Mouse (Mus musculus) liver, embryonic 11.5 days (tissue): ENCODE results near the gene Slc39a10. TPM values are rescaled to one million over a fixed set of nuclear protein-coding genes. Genes with fewer than 3 reads are reported as not detected.
"Not testable (repeated sequence)": the region's sequence is repeated elsewhere in the genome, so short reads cannot be mapped to it uniquely, and the experiment has no call there.

ENCODE experiments used
- ATAC-seq: fragments of 200-750 bp; cut with Nextera tagmentation; replicated peaks from 2 replicates; pipeline ENCODE4 v1.8.0; 2017; ENCODE audit warnings: moderate number of reproducible peaks, mild to moderate bottlenecking, moderate TSS enrichment, moderate library complexity; ENCODE audit not compliant: low FRiP score
- DNase-seq: peaks from one replicate; pipeline ENCODE4 v3.0.0-alpha.2; 2017; ENCODE audit warnings: low spot score
- H3K27ac ChIP-seq: fragments of 300-500 bp; sonication (generic); 2 replicates; pipeline ENCODE4 v1.5.1; 2014; ENCODE audit warnings: mild to moderate bottlenecking, low read depth, low read length, control low read depth
- H3K27me3 ChIP-seq: fragments of 300-500 bp; sonication (generic); replicated peaks from 2 replicates; pipeline ENCODE4 v1.6.1; 2014; ENCODE audit warnings: low read length, mixed read lengths; ENCODE audit not compliant: control insufficient read depth, insufficient read depth
- H3K36me3 ChIP-seq: fragments of 300-500 bp; sonication (generic); 2 replicates; pipeline ENCODE4 v1.6.1; 2014; ENCODE audit warnings: mild to moderate bottlenecking, low read length, moderate library complexity, mixed read lengths; ENCODE audit not compliant: control insufficient read depth, insufficient read depth
- H3K4me1 ChIP-seq: fragments of 300-500 bp; sonication (generic); replicated peaks from 2 replicates; pipeline ENCODE4 v1.6.1; 2014; ENCODE audit warnings: low read length, mixed read lengths; ENCODE audit not compliant: control insufficient read depth, insufficient read depth
- H3K4me2 ChIP-seq: fragments of 300-500 bp; sonication (generic); 2 replicates; pipeline ENCODE4 v1.6.1; 2014; ENCODE audit warnings: mild to moderate bottlenecking, control low read depth, moderate library complexity
- H3K4me3 ChIP-seq: fragments of 300-500 bp; sonication (generic); 2 replicates; pipeline ENCODE4 v1.5.1; 2014; ENCODE audit warnings: low read depth, low read length, control low read depth
- H3K9ac ChIP-seq: fragments of 300-500 bp; sonication (generic); 2 replicates; pipeline ENCODE4 v1.6.1; 2014; ENCODE audit warnings: low read depth, low read length, control low read depth
- H3K9me3 ChIP-seq: fragments of 300-500 bp; sonication (generic); 2 replicates; pipeline ENCODE4 v1.6.1; 2016; ENCODE audit warnings: low read length, inconsistent platforms, mixed read lengths; ENCODE audit not compliant: control insufficient read depth
- WGBS: fragments of 180-500 bp; shearing (Covaris S2); extraction: QIAGEN DNeasy Blood & Tissue Kit; methylation state at CpG from one replicate; pipeline ENCODE4 v1.1.7; 2014; 5-methylcytosine and 5-hydroxymethylcytosine counted together
- polyA plus RNA-seq: library from polyadenylated mRNA; unstranded; fragments of >200 nt; fragmentation: Nextera tagmentation; extraction: Ambion mirVana; gene quantifications from 2 replicates; pipeline ENCODE4 v1.2.1, GENCODE M21; 2014

Slc39a10 gene
- polyA plus RNA-seq, 1 experiment from 2014 or later: 21.9 TPM

GRCm38 (mm10) chr1:46844281-46844680, 48.4 kb downstream of the Slc39a10 start:
- H3K27me3 ChIP-seq: no peaks in the 10 kb centered on the region
- no peak overlapping the region for H3K4me3 ChIP-seq
- H3K27ac ChIP-seq: no peak overlapping the region
- no peak overlapping the region for H3K9ac ChIP-seq
- H3K9me3 ChIP-seq: no peaks in the 10 kb centered on the region
- H3K4me2 ChIP-seq: no peak overlapping the region
- H3K4me1 ChIP-seq: no peaks in the 10 kb centered on the region
- H3K36me3 ChIP-seq: no peaks in the 10 kb centered on the region
- ATAC-seq (no peak), DNase-seq (no peak)
- WGBS: 87% methylated on average over 2 of the region's 2 CpGs

DNA sequence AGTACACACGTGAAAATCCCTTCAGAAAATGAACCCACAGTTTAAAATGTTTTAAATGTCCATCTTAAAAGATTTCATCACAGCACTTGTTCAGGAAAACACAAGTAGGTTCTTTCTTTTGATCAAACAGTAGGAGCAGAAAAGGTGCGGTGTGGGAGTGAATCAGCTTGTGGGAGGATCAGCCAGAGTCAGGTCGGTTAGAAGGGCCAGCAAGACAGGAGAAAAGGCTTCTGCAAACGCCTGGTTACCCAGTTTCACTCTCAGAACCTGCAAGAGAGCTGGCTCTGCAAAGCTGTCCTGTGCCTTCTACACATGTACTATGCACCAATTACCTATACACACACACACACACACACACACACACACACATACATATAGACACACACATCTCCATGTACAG, 49.2 kb downstream of the Slc39a10 start:
- ATAC-seq: no peak
- no peaks in the 10 kb centered on the region for H3K27me3 ChIP-seq

GRCm38 (mm10) chr1:46831927-46832326, 60.7 kb downstream of the Slc39a10 start:
- Histone ChIP-seq H3K4me2 (no peak overlapping the region), H3K4me1 (no peaks in the 10 kb centered on the region), H3K27ac (no peak overlapping the region), H3K36me3 (peaks cover 7% of the 10 kb centered on the region; the same call in 1 of the 2 replicates), H3K27me3 (no peaks in the 10 kb centered on the region), H3K9ac (no peak overlapping the region), H3K4me3 (no peak overlapping the region), H3K9me3 (no peaks in the 10 kb centered on the region)
- DNase-seq (no peak), ATAC-seq (no peak)
- WGBS: 75% methylated on average over 5 of the region's 5 CpGs

More for the DNA sequence above, 49.2 kb downstream of the Slc39a10 start:
- Histone ChIP-seq H3K4me3 (no peak overlapping the region), H3K4me2 (no peak overlapping the region), H3K9me3 (no peaks in the 10 kb centered on the region), H3K27ac (no peak overlapping the region), H3K9ac (no peak overlapping the region), H3K36me3 (no peaks in the 10 kb centered on the region), H3K4me1 (no peaks in the 10 kb centered on the region)
- WGBS: 62% methylated on average over 4 of the region's 4 CpGs
- DNase-seq: no peak

DNA sequence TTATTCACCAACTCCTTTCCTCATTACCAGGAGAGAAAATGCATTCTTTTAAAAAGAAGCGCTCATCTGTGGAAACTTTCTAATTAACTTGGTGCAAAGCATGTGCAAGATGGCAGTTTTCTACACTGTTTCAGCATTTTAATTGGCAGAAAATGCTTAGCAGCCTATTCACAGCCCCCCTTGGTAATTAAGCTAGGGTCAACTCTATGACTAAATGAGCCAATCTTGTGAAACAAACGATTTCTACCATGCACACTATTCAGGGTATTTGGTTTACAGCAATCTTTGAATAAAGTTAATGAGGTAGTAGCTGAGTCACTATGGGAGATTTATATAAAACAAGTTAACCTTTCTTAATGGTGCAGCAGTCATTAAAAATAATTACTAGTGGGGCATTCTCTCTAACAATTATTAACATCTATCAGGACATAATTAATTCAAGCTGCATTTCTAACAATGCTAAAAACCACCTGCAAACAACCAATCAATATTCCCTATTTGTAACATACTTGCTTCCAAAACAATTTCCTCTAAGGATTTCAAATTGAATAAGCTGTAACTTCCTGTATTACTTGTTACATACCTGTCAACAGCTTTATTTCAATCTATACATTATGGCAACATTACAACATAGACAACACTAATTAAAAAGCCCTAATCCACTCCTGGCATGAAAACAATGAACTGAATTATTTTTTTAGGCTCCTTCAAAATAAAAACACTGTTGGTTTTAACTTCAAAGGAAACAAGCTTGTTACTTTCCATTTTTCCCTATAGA, 62.4 kb downstream of the Slc39a10 start:
- 86% methylated on average over 2 of the region's 2 CpGs for WGBS
- Histone ChIP-seq H3K4me3 (no peak overlapping the region), H3K27ac (no peak overlapping the region), H3K27me3 (no peaks in the 10 kb centered on the region), H3K9ac (no peak overlapping the region), H3K4me1 (no peaks in the 10 kb centered on the region), H3K36me3 (peaks cover 6% of the 10 kb centered on the region; the same call in 1 of the 2 replicates), H3K9me3 (no peaks in the 10 kb centered on the region), H3K4me2 (no peak overlapping the region)
- DNase-seq: no peak
- no peak for ATAC-seq

DNA sequence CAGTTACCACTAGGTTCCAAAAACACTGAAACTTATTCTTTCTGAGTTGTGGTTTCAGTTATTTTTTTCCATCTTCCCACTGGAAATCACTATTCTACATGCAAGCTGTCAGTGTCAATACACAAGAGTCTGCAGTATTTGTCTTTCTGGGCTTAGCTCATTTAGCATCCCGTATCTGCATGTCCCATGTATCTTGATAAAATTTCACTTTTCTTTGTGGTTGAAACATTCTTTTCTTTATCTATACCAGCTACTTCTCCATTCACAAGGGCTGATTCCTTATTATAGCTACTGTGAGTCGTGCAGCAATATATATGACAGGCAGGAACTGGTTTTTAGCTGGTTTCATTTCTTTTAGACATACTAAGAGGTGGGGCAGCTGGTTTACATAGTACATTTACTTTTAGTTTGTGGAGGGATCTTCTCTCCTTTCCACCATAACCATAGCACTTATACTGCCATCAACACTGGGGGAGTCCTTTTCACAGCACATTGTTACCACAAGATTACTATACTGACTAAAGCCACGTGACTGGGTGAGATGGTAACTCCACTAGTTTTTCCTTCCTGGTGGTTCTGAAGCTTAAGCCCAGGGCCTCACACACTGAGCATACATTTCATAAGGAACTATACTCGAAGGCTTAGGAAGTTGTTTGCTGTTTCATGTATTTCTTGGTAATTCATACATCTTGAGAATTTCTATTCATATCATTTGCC, 70.2 kb downstream of the Slc39a10 start:
- H3K4me3 ChIP-seq: no peak overlapping the region
- H3K4me1 ChIP-seq: no peaks in the 10 kb centered on the region
- DNase-seq: no peak
- H3K9ac ChIP-seq: no peak overlapping the region
- no peak for ATAC-seq
- WGBS: 78% methylated on average over 4 of the region's 4 CpGs
- no peak overlapping the region for H3K27ac ChIP-seq
- no peaks in the 10 kb centered on the region for H3K27me3 ChIP-seq
- no peak overlapping the region for H3K4me2 ChIP-seq
- H3K36me3 ChIP-seq: peaks cover 4% of the 10 kb centered on the region; the same call in 1 of the 2 replicates
- no peaks in the 10 kb centered on the region for H3K9me3 ChIP-seq

- H3K4me1 ChIP-seq: no peaks in the 10 kb centered on the region
- 92% methylated on average over 5 of the region's 5 CpGs for WGBS
- no peaks in the 10 kb centered on the region for H3K27me3 ChIP-seq
- no peak for ATAC-seq
- no peak for DNase-seq
- no peak overlapping the region for H3K9ac ChIP-seq
- H3K27ac ChIP-seq: no peak overlapping the region
- H3K36me3 ChIP-seq: peaks cover 2% of the 10 kb centered on the region; the same call in 1 of the 2 replicates
- H3K9me3 ChIP-seq: no peaks in the 10 kb centered on the region
- H3K4me2 ChIP-seq: no peak overlapping the region
- no peak overlapping the region for H3K4me3 ChIP-seq
Measured at GRCm38 (mm10) chr1:46817934-46818333, 74.7 kb downstream of the Slc39a10 start.

- H3K9me3 ChIP-seq, DNase-seq, H3K4me3 ChIP-seq, H3K4me1 ChIP-seq, H3K36me3 ChIP-seq, H3K9ac ChIP-seq, H3K27me3 ChIP-seq, H3K27ac ChIP-seq, H3K4me2 ChIP-seq, ATAC-seq: not testable (repeated sequence)
- 94% methylated on average over 4 of the region's 4 CpGs for WGBS
Measured at GRCm38 (mm10) chr1:46808630-46809029, 84.0 kb downstream of the Slc39a10 start.

DNA sequence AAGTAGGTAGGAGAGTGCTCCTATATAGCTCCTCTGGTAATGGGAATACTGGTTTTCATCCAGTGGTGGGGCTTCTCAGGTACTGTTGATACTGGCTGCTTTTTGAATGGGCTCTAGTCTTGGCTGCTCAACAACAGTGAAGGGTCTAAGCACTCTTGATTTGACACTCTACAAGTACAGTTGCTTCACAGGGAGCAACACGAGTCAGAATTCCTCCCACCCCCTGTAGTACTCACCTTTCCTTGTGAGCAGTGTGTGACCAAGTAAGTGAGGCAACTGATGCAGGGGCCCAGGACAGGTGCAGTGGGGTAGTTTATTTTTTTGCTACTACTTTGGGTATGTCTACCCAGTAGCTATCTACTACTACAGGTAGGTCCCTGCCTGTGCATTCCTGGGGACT, 87.6 kb downstream of the Slc39a10 start:
- Histone ChIP-seq H3K9me3 (no peaks in the 10 kb centered on the region), H3K4me2 (no peak overlapping the region), H3K27ac (no peak overlapping the region), H3K9ac (no peak overlapping the region), H3K27me3 (no peaks in the 10 kb centered on the region), H3K4me1 (no peaks in the 10 kb centered on the region), H3K36me3 (no peaks in the 10 kb centered on the region), H3K4me3 (no peak overlapping the region)
- 65% methylated on average over 1 of the region's 1 CpGs for WGBS
- DNase-seq: no peak
- ATAC-seq: no peak
